Mouse (Mus musculus) myocyte (in vitro differentiated cells): Measurements from ENCODE around the gene Lsm10.

Experiments
- CEBPB ChIP-seq: IDR thresholded peaks from 2 replicates; pipeline ENCODE4 v1.6.1; 2011; ENCODE audit warnings: mild to moderate bottlenecking, moderate library complexity; ENCODE audit not compliant: poor library complexity, insufficient read depth, severe bottlenecking
- E2F4 ChIP-seq: IDR thresholded peaks from one replicate; pipeline ENCODE4 v1.6.1; 2011; ENCODE audit warnings: mild to moderate bottlenecking, control low read depth, moderate library complexity; ENCODE audit not compliant: insufficient read depth
- MAX ChIP-seq: IDR thresholded peaks from one replicate; pipeline ENCODE4 v1.6.1; 2011; ENCODE audit warnings: low read depth, mild to moderate bottlenecking, control low read depth
- MYOG ChIP-seq, 3 experiments: IDR thresholded peaks; one replicate each; pipeline ENCODE4 v1.6.1; 2011; ENCODE audit warnings: control low read depth in 2 of 3, low read depth in 2 of 3, mild to moderate bottlenecking in 2 of 3; ENCODE audit not compliant: insufficient read length in 2 of 3, control insufficient read depth in 1 of 3, insufficient read depth in 1 of 3
- POLR2A ChIP-seq: IDR thresholded peaks from one replicate; pipeline ENCODE4 v1.6.1; 2011; ENCODE audit warnings: low read depth, mild to moderate bottlenecking, control low read depth, moderate library complexity; ENCODE audit not compliant: insufficient read length
- SRF ChIP-seq: IDR thresholded peaks from one replicate; pipeline ENCODE4 v1.6.1; 2011; ENCODE audit warnings: low read depth; ENCODE audit not compliant: control insufficient read depth, insufficient read length
- TCF3 ChIP-seq: IDR thresholded peaks from one replicate; pipeline ENCODE4 v1.6.1; 2011; ENCODE audit warnings: low read depth, control low read depth; ENCODE audit not compliant: insufficient read length
- USF1 ChIP-seq: IDR thresholded peaks from one replicate; pipeline ENCODE4 v1.6.1; 2011; ENCODE audit warnings: low read depth, mild to moderate bottlenecking, control low read depth, moderate library complexity

GRCm38 (mm10) chr4:126103057-126103581, 6.7 kb downstream of the Lsm10 start:
- TF ChIP-seq TCF3 = no peak
- peak; percentile 67 for TF ChIP-seq POLR2A
- peak; percentile 43 for TF ChIP-seq SRF
- TF ChIP-seq MAX = no peak
- TF ChIP-seq CEBPB = peak; percentile 98
- no peak for TF ChIP-seq USF1
- TF ChIP-seq E2F4 = no peak
- peak in 1 of 3 experiments; percentile 45 for TF ChIP-seq MYOG (IDR thresholded peaks at IDR 0.05; ENCODE audit: control insufficient read depth in 1 of 3, insufficient read depth in 1 of 3, insufficient read length in 2 of 3, low read depth in 2 of 3)
